Mouse (Mus musculus) heart, postnatal 0 days (tissue): ENCODE results near the gene Cadps2.

Experiments used
- CTCF ChIP-seq: IDR thresholded peaks from 2 replicates; pipeline ENCODE4 v1.5.1; 2016; ENCODE audit warnings: antibody characterized with exemption, control low read depth, low read depth
- EP300 ChIP-seq: IDR thresholded peaks from 2 replicates; pipeline ENCODE4 v1.6.1; 2016; ENCODE audit warnings: antibody characterized with exemption, low read depth

- TF ChIP-seq CTCF (no peak), EP300 (no peak)
Observed at GRCm38 (mm10) chr6:23392711-23393110, 446.5 kb downstream of the Cadps2 start.
